Mouse (Mus musculus) intestine, embryonic 14.5 days (tissue): Measurements from ENCODE around the gene Ckap2. TPM values are rescaled to one million over a fixed set of nuclear protein-coding genes. Genes with fewer than 3 reads are reported as not detected.

ENCODE experiments used
- ATAC-seq: fragments of 200-750 bp; cut with Nextera tagmentation; replicated peaks from 2 replicates; pipeline ENCODE4 v1.8.0; 2017; ENCODE audit warnings: low read depth, moderate number of reproducible peaks, moderate TSS enrichment, moderate library complexity; ENCODE audit not compliant: low FRiP score, low TSS enrichment
- DNase-seq: peaks from one replicate; pipeline ENCODE4 v3.0.0-alpha.2; 2018; ENCODE audit warnings: low spot score
- H3K27ac ChIP-seq: fragments of 300-500 bp; sonication (generic); 2 replicates; pipeline ENCODE4 v1.5.1; 2014; ENCODE audit warnings: low read depth, mild to moderate bottlenecking, control low read depth
- H3K27me3 ChIP-seq: fragments of 300-500 bp; sonication (generic); replicated peaks from 2 replicates; pipeline ENCODE4 v1.6.1; 2014; ENCODE audit warnings: low read length, control low read depth; ENCODE audit not compliant: control insufficient read depth, insufficient read depth
- H3K36me3 ChIP-seq: fragments of 300-500 bp; sonication (generic); 2 replicates; pipeline ENCODE4 v1.6.1; 2014; ENCODE audit warnings: low read length, control low read depth; ENCODE audit not compliant: control insufficient read depth, insufficient read depth
- H3K4me1 ChIP-seq: fragments of 300-500 bp; sonication (generic); replicated peaks from 2 replicates; pipeline ENCODE4 v1.6.1; 2014; ENCODE audit warnings: low read length, control low read depth, mixed read lengths; ENCODE audit not compliant: control insufficient read depth, insufficient read depth
- H3K4me2 ChIP-seq: fragments of 300-500 bp; sonication (generic); 2 replicates; pipeline ENCODE4 v1.6.1; 2014; ENCODE audit warnings: low read length
- H3K4me3 ChIP-seq: fragments of 300-500 bp; sonication (generic); 2 replicates; pipeline ENCODE4 v1.5.1; 2014; ENCODE audit warnings: low read depth, low read length, control low read depth, mixed read lengths
- H3K9ac ChIP-seq: fragments of 300-500 bp; sonication (generic); 2 replicates; pipeline ENCODE4 v1.6.1; 2014; ENCODE audit warnings: mild to moderate bottlenecking, low read length
- H3K9me3 ChIP-seq: fragments of 300-500 bp; sonication (generic); 2 replicates; pipeline ENCODE4 v1.6.1; 2016; ENCODE audit warnings: low read length, control low read depth; ENCODE audit not compliant: control insufficient read depth
- WGBS: fragments of 180-500 bp; shearing (Covaris S2); extraction: QIAGEN DNeasy Blood & Tissue Kit; methylation state at CpG from one replicate; pipeline ENCODE4 v1.1.7; 2014; 5-methylcytosine and 5-hydroxymethylcytosine counted together
- polyA plus RNA-seq: library from polyadenylated mRNA; unstranded; fragments of >200 nt; fragmentation: Nextera tagmentation; extraction: Ambion mirVana; gene quantifications from 2 replicates; pipeline ENCODE4 v1.2.1, GENCODE M21; 2014

The Ckap2 gene
- polyA plus RNA-seq: 50.9 and 54.9 TPM in 2 replicates

DNA sequence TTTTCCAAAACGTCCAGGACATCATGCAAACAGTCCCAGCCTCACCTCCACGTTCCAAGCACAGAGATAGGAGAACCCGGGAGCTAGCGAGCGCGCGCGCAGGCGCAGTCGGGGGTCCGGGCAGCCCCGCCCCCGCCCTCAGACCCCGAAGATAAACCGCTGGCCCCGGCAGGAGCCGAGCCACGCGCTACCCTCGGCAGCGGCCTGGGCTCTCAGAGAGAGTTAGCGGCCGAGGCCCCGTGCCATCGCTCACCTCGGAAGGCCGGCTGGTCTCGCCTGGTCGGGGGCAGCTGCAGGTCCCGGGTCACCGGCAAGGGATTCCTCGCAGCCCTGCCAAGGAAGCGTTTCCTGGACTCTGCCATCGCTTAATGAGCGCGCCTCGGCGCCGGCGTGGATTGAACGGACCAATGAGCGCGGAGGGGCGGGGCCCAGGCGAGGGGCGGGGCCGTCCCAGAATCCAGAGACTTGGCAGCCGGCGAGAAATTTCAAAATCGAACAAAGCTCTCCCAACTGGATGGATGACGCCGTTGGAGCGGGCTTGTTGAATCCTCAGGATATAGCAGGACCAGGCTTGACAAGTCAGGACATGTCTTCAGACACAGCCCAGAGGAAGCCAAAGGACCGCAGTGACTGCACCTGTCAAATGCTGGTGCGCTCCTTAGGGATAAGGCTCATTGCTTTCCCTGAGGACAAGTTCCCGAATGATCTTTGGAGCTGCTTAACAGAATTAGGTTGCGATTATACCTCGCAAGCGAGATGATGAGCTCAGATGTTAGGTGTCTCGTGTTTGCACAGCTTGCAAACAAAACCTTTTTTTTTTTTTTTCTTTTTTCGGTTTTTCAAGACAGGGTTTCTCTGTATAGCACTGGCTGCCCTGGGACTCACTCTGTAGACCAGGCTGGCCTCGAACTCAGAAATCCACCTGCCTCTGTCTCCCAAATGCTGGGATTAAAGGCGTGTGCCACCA is at the start of gene Ckap2:
Gene Ckap2, minus strand, starts transcription at position 389 of the 967 bp plus-strand sequence.
- Histone ChIP-seq H3K4me3 (peak within 1 kb of the TSS; percentile 77), H3K9me3 (no peaks in the 10 kb centered on the region), H3K36me3 (no peaks in the 10 kb centered on the region), H3K27me3 (no peaks in the 10 kb centered on the region), H3K9ac (peak within 1 kb of the TSS; percentile 64), H3K4me1 (peaks cover 12% of the 10 kb centered on the region), H3K4me2 (peak within 1 kb of the TSS; percentile 59), H3K27ac (peak within 1 kb of the TSS; percentile 81)
- peak; percentile 98 for DNase-seq
- 3% methylated on average over 63 of the region's 63 CpGs for WGBS
- peak; percentile 98 for ATAC-seq

DNA sequence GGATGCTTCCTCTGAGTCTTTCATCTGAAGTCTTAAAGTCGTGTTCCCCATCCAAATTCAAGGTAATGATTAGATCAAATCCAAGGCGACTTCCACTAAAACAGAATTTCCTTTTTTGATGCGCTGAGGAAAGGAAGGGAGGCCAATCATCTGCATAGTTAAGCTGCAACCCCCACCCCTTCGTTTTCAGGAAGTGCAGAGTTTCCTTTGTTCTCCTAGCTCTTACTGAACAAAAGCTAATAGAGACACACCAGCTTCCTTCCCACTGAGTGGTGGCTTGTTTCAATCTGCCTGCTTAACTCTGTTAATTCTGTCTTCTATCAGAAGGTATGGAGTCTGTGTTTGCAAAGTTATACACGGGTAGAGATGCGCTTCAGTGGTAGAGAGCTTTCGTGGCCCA is 43.0 kb upstream of the Ckap2 start:
- Histone ChIP-seq H3K4me3 (no peak overlapping the region), H3K36me3 (no peaks in the 10 kb centered on the region), H3K9me3 (no peaks in the 10 kb centered on the region), H3K4me2 (no peak overlapping the region), H3K4me1 (no peaks in the 10 kb centered on the region; the same call in 1 of the 2 replicates), H3K27ac (no peak overlapping the region), H3K9ac (no peak overlapping the region), H3K27me3 (no peaks in the 10 kb centered on the region)
- ATAC-seq (no peak), DNase-seq (no peak)
- 49% methylated on average over 7 of the region's 7 CpGs for WGBS

DNA sequence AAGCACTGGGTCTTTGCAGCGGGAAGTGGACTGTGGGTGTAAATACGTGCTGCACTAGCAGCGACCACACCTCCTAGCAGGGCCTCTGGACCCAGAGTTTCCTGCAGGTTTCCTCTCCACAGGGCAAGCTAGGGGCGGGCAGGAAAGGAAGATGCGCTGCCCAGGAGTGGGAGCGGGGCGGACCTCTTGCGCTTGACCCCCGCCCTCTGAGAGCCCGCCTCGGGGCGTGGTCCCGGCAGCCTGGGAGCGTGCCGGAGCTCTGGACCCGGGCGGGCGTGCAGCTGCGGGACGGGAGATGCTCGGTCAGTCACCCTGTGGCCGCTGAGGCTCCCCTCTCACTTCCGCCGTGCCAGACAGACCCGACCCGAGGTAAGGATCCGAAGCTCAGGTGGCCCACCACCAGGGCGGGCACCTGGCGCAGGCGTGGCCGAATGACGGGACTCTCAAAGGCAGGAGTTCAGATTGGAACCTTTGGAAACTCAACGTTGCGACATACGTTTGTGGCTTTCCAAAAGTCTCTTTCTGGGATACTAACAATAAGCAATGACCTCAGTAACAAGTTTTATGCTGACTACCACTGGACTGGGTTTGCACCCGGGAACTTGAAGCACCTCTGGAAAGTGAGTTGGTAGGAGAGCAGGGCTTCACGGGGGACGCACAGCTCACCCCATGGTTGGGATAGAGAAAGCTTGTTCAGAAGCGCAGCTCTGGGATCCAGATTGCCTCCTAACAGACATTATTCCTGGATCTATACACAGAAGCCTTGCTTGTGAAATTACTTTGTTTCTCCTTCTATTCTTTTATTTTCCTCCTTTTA is 41.6 kb upstream of the Ckap2 start, which contains the start of gene Thsd1:
Gene Thsd1, plus strand, starts transcription at position 253 of the 817 bp plus-strand sequence.
- H3K27me3 ChIP-seq: no peaks in the 10 kb centered on the region
- DNase-seq: peak; percentile 74
- 1% methylated on average over 39 of the region's 39 CpGs for WGBS
- 0 out of 2 replicates have a peak, but pooled peaks cover 8% of the 10 kb centered on the region for H3K36me3 ChIP-seq
- H3K4me2 ChIP-seq: peak within 1 kb of the TSS; percentile 89
- no peaks in the 10 kb centered on the region; the same call in 1 of the 2 replicates for H3K4me1 ChIP-seq
- peak; percentile 88 for ATAC-seq
- H3K4me3 ChIP-seq: peak within 1 kb of the TSS; percentile 49
- H3K9ac ChIP-seq: peak within 1 kb of the TSS; percentile 34
- 0 out of 2 replicates have a peak, but pooled peaks cover 2% of the 10 kb centered on the region for H3K9me3 ChIP-seq
- H3K27ac ChIP-seq: no peak within 1 kb of the TSS

DNA sequence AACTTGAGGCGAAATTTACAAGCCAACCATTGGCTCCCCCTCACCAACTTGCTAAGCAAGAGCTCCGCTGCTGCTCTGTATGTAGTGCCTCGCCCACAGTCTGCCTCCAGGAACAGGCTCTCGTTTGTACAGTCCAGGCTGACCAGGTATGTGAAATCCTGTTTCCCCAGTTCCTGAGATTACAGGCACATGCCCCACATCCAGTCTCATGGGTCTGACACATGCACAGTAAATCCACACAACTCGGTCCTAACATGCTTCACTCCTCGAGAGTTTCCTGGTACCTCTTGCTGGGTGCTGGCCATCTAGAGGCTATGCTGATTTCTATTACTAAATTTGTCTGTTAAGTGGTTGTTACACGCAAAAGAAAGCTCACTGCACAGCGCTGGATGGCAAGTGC is 40.7 kb upstream of the Ckap2 start:
- peak; percentile 54 for DNase-seq
- no peaks in the 10 kb centered on the region for H3K27me3 ChIP-seq
- peak; percentile 48; the same call in 1 of the 2 replicates for ATAC-seq
- peaks cover 12% of the 10 kb centered on the region; the same call in 1 of the 2 replicates for H3K36me3 ChIP-seq
- H3K27ac ChIP-seq: no peak overlapping the region
- 61% methylated on average over 8 of the region's 8 CpGs for WGBS
- H3K9ac ChIP-seq: no peak overlapping the region
- H3K4me2 ChIP-seq: peak overlapping the region; percentile 89
- no peaks in the 10 kb centered on the region; the same call in 1 of the 2 replicates for H3K4me1 ChIP-seq
- H3K9me3 ChIP-seq: 0 out of 2 replicates have a peak, but pooled peaks cover 2% of the 10 kb centered on the region
- H3K4me3 ChIP-seq: no peak overlapping the region

DNA sequence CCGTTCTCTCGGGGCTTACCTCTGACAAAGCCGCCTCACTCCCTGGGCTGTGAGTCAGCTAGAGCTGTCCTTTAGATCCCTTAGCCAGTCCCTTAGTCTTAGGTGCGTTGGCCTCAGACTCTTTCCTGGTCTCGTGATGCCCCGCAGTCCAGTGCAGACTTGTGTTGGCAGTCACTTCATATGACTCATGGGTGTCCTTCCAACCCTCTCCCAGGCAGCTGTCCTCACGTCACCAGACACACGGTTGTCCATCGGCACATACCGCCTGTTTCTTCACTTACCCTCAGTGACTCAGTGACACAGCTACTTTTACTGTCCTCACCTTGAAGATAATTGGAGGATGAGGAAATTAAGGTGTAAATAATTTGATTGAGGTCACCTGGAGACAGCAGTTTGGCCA is 29.2 kb upstream of the Ckap2 start:
- no peaks in the 10 kb centered on the region for H3K27me3 ChIP-seq
- H3K27ac ChIP-seq: no peak overlapping the region
- H3K4me1 ChIP-seq: no peaks in the 10 kb centered on the region
- H3K36me3 ChIP-seq: peaks cover 84% of the 10 kb centered on the region
- no peak overlapping the region for H3K4me3 ChIP-seq
- no peaks in the 10 kb centered on the region for H3K9me3 ChIP-seq
- no peak overlapping the region for H3K4me2 ChIP-seq
- 96% methylated on average over 10 of the region's 10 CpGs for WGBS
- DNase-seq (no peak), ATAC-seq (no peak)
- H3K9ac ChIP-seq: no peak overlapping the region

DNA sequence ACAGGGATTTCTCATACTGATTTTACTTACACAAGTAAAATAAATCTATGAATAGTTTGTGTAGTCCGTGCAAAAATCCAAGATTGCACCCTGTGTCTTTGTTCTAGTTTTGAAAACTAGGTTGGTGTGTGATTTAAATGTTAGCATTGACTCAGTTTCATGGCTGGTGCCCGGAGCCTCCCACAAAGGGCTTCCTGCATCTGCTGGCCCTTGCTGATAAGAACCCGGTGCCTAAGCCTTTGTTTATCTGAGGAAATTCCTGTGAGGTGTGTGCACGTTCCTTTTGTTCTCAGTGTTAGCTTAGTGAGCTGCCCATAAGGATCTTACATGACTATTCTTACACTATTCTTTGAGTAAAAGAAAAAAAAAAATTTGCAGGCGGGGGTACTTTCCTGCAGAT is 23.4 kb upstream of the Ckap2 start:
- no peak overlapping the region for H3K4me3 ChIP-seq
- no peak overlapping the region for H3K4me2 ChIP-seq
- WGBS: 27% methylated on average over 5 of the region's 5 CpGs
- no peak overlapping the region for H3K27ac ChIP-seq
- no peaks in the 10 kb centered on the region for H3K27me3 ChIP-seq
- H3K9ac ChIP-seq: no peak overlapping the region
- H3K36me3 ChIP-seq: peaks cover 60% of the 10 kb centered on the region
- no peaks in the 10 kb centered on the region for H3K9me3 ChIP-seq
- ATAC-seq (0 out of 2 replicates have a peak, but pooled peaks have one; percentile 50), DNase-seq (no peak)
- H3K4me1 ChIP-seq: no peaks in the 10 kb centered on the region

DNA sequence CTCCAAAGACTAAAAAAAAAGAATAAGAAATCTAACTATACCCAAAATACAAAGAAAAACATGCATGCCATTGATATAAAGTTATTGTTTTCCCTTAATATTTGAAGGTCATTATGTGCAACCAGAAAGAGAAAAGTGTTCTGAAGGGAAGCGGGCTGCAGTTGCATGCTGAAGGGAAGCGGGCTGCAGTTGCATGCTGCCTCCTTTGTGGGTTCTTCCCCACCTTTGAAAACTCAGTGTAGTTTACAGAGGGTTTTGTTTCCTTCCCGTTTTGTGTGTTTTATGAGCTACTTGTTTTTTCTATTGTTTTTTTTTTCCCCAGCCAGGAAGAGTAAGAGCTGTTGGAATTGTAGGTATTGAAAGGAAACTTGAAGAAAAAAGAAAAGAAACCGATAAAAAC is 21.9 kb upstream of the Ckap2 start:
- 85% methylated on average over 4 of the region's 4 CpGs for WGBS
- Histone ChIP-seq H3K27me3 (no peaks in the 10 kb centered on the region), H3K4me1 (no peaks in the 10 kb centered on the region), H3K27ac (no peak overlapping the region), H3K9me3 (no peaks in the 10 kb centered on the region), H3K9ac (no peak overlapping the region), H3K36me3 (peaks cover 62% of the 10 kb centered on the region), H3K4me2 (no peak overlapping the region), H3K4me3 (no peak overlapping the region)
- ATAC-seq: no peak
- no peak for DNase-seq

DNA sequence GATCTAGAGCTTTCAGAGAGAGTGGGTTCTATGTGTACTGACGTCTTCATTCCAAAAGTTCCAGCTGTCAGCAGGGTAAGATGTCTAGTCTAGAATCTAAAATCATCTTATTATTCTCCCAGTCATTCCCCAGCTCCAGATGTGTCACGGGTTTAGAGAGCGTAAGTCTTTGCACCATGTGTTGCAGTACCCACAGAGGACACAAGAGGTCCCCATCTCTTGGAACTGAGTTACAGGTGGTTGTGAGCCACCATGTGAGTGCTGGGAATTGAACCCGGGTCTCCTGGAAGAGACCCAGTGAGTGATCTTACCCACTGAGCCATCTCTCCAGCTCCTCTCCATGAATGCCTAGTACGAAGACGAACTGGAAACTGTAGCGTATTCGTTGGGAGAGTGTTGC is 13.9 kb upstream of the Ckap2 start:
- Histone ChIP-seq H3K4me1 (no peaks in the 10 kb centered on the region; the same call in 1 of the 2 replicates), H3K9me3 (no peaks in the 10 kb centered on the region), H3K4me2 (no peak overlapping the region), H3K36me3 (peaks cover 39% of the 10 kb centered on the region), H3K27me3 (no peaks in the 10 kb centered on the region), H3K4me3 (no peak overlapping the region), H3K9ac (no peak overlapping the region), H3K27ac (no peak overlapping the region)
- ATAC-seq (no peak), DNase-seq (no peak)
- WGBS: 96% methylated on average over 8 of the region's 8 CpGs
